Mouse (Mus musculus) stomach, postnatal 0 days (tissue): Measurements from ENCODE around the gene H2bfm. TPM values are rescaled to one million over a fixed set of nuclear protein-coding genes. Genes with fewer than 3 reads are reported as not detected.
"Not testable (repeated sequence)": the region's sequence is repeated elsewhere in the genome, so short reads cannot be mapped to it uniquely, and the experiment has no call there.

Experiments used
- ATAC-seq: fragments of 200-750 bp; cut with Nextera tagmentation; 2 replicates; pipeline ENCODE4 v1.8.0; 2017; ENCODE audit not compliant: low FRiP score, low TSS enrichment
- DNase-seq: peaks from one replicate; pipeline ENCODE4 v3.0.0-alpha.2; 2016; ENCODE audit warnings: low spot score
- H3K27ac ChIP-seq: fragments of 300-500 bp; sonication (generic); replicated peaks from 2 replicates; pipeline ENCODE4 v1.5.1; 2014; ENCODE audit warnings: mild to moderate bottlenecking, control low read depth
- H3K27me3 ChIP-seq: fragments of 300-500 bp; sonication (generic); 2 replicates; pipeline ENCODE4 v1.6.1; 2014; ENCODE audit warnings: low read length; ENCODE audit not compliant: control insufficient read depth, insufficient read depth
- H3K36me3 ChIP-seq: fragments of 300-500 bp; sonication (generic); 2 replicates; pipeline ENCODE4 v1.6.1; 2014; ENCODE audit warnings: low read length, mixed read lengths; ENCODE audit not compliant: control insufficient read depth, insufficient read depth
- H3K4me1 ChIP-seq: fragments of 300-500 bp; sonication (generic); replicated peaks from 2 replicates; pipeline ENCODE4 v1.6.1; 2014; ENCODE audit warnings: antibody characterized with exemption; ENCODE audit not compliant: control insufficient read depth, insufficient read depth
- H3K4me2 ChIP-seq: fragments of 300-500 bp; sonication (generic); replicated peaks from 2 replicates; pipeline ENCODE4 v1.6.1; 2014; ENCODE audit warnings: low read depth, mild to moderate bottlenecking, control low read depth, moderate library complexity
- H3K4me3 ChIP-seq: fragments of 300-500 bp; sonication (generic); 2 replicates; pipeline ENCODE4 v1.5.1; 2014; ENCODE audit warnings: low read depth, low read length, control low read depth
- H3K9ac ChIP-seq: fragments of 300-500 bp; sonication (generic); 2 replicates; pipeline ENCODE4 v1.6.1; 2014; ENCODE audit warnings: mild to moderate bottlenecking, low read length, control low read depth, mixed read lengths
- H3K9me3 ChIP-seq: fragments of 300-500 bp; sonication (generic); 2 replicates; pipeline ENCODE4 v1.6.1; 2016; ENCODE audit warnings: low read length; ENCODE audit not compliant: control insufficient read depth
- CTCF ChIP-seq: IDR thresholded peaks from 2 replicates; pipeline ENCODE4 v1.5.1; 2016; ENCODE audit warnings: antibody characterized with exemption, low read depth, mild to moderate bottlenecking, moderate library complexity
- EP300 ChIP-seq: optimal IDR thresholded peaks from 2 replicates; pipeline ENCODE3; 2016; ENCODE audit warnings: antibody characterized with exemption
- WGBS: fragments of 180-500 bp; shearing (Covaris S2); extraction: QIAGEN DNeasy Blood & Tissue Kit; methylation state at CpG from one replicate; pipeline ENCODE4 v1.1.7; 2014; 5-methylcytosine and 5-hydroxymethylcytosine counted together
- polyA plus RNA-seq: library from polyadenylated mRNA; unstranded; fragments of >200 nt; fragmentation: Nextera tagmentation; extraction: Ambion mirVana; gene quantifications from 2 replicates; pipeline ENCODE4 v1.2.1, GENCODE M21; 2015

The H2bfm gene
- polyA plus RNA-seq, 1 experiment from 2014 or later, result not detected

DNA sequence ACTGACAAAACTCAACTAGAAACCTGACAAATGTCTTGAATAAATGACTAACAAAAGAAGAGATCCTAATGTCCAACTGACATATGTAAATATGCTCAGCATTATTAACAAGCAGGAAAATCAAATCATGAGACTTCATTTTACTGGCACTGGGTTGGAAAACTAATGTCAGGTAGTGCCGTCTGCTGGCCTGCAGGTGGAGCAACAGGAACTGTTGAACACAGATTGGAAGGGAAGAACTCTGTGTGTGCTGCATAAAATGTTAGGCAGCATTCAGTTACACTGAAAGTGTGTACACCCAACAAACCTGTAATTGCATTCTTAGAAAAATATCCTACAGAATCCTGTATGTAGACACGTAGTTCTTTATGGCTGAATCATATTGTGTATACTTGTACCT is 32.6 kb downstream of the H2bfm start:
- no peak for ATAC-seq
- no peak overlapping the region for H3K27ac ChIP-seq
- 30% methylated on average over 2 of the region's 2 CpGs for WGBS

DNA sequence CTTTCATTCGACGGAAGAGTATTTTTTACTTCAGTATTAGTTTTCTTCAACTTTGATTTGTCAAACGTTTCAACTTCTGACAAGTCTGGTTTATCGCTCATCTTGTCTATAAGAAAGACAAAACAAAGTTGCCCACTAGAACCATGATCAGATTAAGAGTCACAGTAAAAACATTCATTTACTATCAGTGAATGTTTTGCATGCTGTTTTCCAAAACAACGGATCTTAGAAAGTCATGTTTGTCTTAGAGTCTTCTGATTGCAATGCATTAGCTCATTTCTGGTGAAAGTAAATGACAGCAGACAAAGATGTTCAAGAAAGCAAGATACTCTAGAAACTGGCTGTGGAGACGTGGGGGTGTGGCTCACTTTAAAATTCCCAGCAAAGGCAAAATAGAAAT is 48.3 kb downstream of the H2bfm start, which contains the start of gene Tmsb15b2:
Gene Tmsb15b2, minus strand, starts transcription at position 101 of the 400 bp plus-strand sequence.
- Histone ChIP-seq H3K4me2 (peak within 1 kb of the TSS; percentile 52), H3K9ac (0 out of 2 replicates have a peak within 1 kb of the TSS, but pooled peaks have one; percentile 27), H3K4me3 (peak within 1 kb of the TSS; percentile 31)
- H3K36me3 ChIP-seq, H3K9me3 ChIP-seq, H3K27ac ChIP-seq, DNase-seq, ATAC-seq, H3K27me3 ChIP-seq, H3K4me1 ChIP-seq: not testable (repeated sequence)
- WGBS, result 83% methylated on average over 6 of the region's 6 CpGs

More for the DNA sequence above, 32.6 kb downstream of the H2bfm start:
- Histone ChIP-seq H3K36me3 (no peaks in the 10 kb centered on the region), H3K4me1 (no peaks in the 10 kb centered on the region), H3K9me3 (no peaks in the 10 kb centered on the region), H3K27me3 (no peaks in the 10 kb centered on the region), H3K4me3 (no peak overlapping the region), H3K9ac (no peak overlapping the region), H3K4me2 (no peak overlapping the region)
- no peak for TF ChIP-seq EP300
- peak; percentile 66 for TF ChIP-seq CTCF
- DNase-seq, result no peak

DNA sequence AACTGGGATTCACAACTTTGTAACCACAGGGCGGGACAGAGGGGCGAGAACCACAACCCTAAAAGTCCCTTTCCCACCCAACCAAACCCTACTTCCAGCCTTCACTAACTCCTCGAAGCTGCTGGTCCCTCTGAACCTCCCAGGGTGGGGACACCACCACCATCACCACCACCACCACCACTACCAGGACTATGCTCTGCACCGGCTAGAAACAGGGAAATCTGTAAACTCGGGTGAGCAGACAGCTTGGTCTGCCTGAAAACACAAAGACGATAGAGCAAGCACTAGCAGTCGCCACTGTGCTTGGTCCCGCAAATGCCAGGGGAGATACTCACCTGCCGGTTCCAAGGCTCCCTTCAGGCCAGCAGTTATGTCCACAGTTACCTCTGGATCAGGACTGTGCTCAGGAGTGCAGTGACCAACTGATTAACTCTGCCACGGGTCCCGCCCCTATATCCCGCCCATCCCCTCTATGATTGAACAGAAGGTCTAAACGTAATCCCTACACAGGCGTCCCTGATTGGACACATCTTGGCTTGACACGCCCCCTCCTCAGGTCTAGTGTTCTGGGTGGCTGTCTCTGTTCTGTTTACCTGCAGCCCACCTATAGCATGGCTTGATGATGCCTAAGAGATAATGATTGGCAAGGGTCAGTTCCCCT is 49.4 kb downstream of the H2bfm start, which contains the start of the genes Tmsb15l and Tmsb15b1:
Gene Tmsb15l, minus strand, starts transcription at position 446 of the 661 bp plus-strand sequence.
Gene Tmsb15b1, minus strand, starts transcription at position 451 of the 661 bp plus-strand sequence.
- Histone ChIP-seq H3K9ac (0 out of 2 replicates have a peak within 1 kb of the TSS, but pooled peaks have one; percentile 27), H3K4me2 (peak within 1 kb of the TSS; percentile 52), H3K9me3 (no peaks in the 10 kb centered on the region), H3K4me1 (no peaks in the 10 kb centered on the region), H3K36me3 (no peaks in the 10 kb centered on the region), H3K4me3 (peak within 1 kb of the TSS; percentile 31), H3K27me3 (no peaks in the 10 kb centered on the region), H3K27ac (no peak within 1 kb of the TSS)
- TF ChIP-seq EP300 (no peak), CTCF (no peak)
- 25% methylated on average over 15 of the region's 15 CpGs for WGBS
- peak; percentile 100 for ATAC-seq
- peak; percentile 74 for DNase-seq

Other genes starting within 250 kb of the H2bfm start
- 7.6 and 8.2 TPM in 2 replicates for gene Tceal1, start 219.3 kb upstream of the H2bfm start, polyA plus RNA-seq
- 303 and 335 TPM in 2 replicates for gene Morf4l2, start 183.6 kb upstream of the H2bfm start, polyA plus RNA-seq
- not detected in 2 replicates for gene Glra4, start 147.2 kb upstream of the H2bfm start, polyA plus RNA-seq
- 4.5 TPM in 2 replicates for gene Plp1, start 104.7 kb upstream of the H2bfm start, polyA plus RNA-seq
- gene Rab9b, start 58.6 kb upstream of the H2bfm start, polyA plus RNA-seq, result 0.29 and 0.30 TPM in 2 replicates
- gene Tmsb15b2, start 48.2 kb downstream of the H2bfm start, polyA plus RNA-seq, result 21.3 and 28.4 TPM in 2 replicates
- 2.9 and 3.4 TPM in 2 replicates for gene Tmsb15l, start 49.5 kb downstream of the H2bfm start, polyA plus RNA-seq
- gene Tmsb15b1, start 49.5 kb downstream of the H2bfm start, polyA plus RNA-seq, result 17.7 and 21.5 TPM in 2 replicates
- 7.4 and 8.8 TPM in 2 replicates for gene Zcchc18, start 65.8 kb downstream of the H2bfm start, polyA plus RNA-seq
- gene Slc25a53, start 111.0 kb downstream of the H2bfm start, polyA plus RNA-seq, result 4.2 and 4.8 TPM in 2 replicates
- 2.8 and 2.9 TPM in 2 replicates for gene Fam199x, start 122.3 kb downstream of the H2bfm start, polyA plus RNA-seq
- 0.06 TPM in 1 of 2 replicates, not detected in the other for gene Esx1, start 194.8 kb downstream of the H2bfm start, polyA plus RNA-seq